Mouse (Mus musculus) left cerebral cortex, postnatal 4 days (tissue): ENCODE data around the gene Camkk1. TPM values are rescaled to one million over a fixed set of nuclear protein-coding genes. Genes with fewer than 3 reads are reported as not detected.

Source experiments
- total RNA-seq, 2 experiments: library from RNA; stranded (reverse); gene quantifications; 2 replicates each; pipeline ENCODE4 v1.2.3; 2021

Camkk1 gene
- total RNA-seq, 2 experiments from 2014 or later: 28.7 to 30.5 TPM

Other genes with a start within 250 kb of the Camkk1 start
- gene Cyb5d2, start 222.9 kb upstream of the Camkk1 start, total RNA-seq: 1 to 10 TPM; 6.5 to 7.3 TPM
- gene Zzef1, start 222.8 kb upstream of the Camkk1 start, total RNA-seq: 10 to 100 TPM; 56.1 to 57.1 TPM
- gene Atp2a3, start 57.8 kb upstream of the Camkk1 start, total RNA-seq: 1 to 10 TPM; 2.3 to 2.5 TPM
- under 1 TPM; 0.28 to 0.50 TPM for gene P2rx1, start 19.9 kb upstream of the Camkk1 start, total RNA-seq
- 10 to 100 TPM; 10.4 to 10.7 TPM for gene Ncbp3, start 28.8 kb downstream of the Camkk1 start, total RNA-seq
- not detected for gene Itgae, start 71.6 kb downstream of the Camkk1 start, total RNA-seq
- 1 to 10 TPM; 1.6 TPM for gene Haspin, start 119.3 kb downstream of the Camkk1 start, total RNA-seq
- 1 to 10 TPM in 1 of 2 experiments, under 1 TPM in 1; 0.72 to 1.0 TPM for gene P2rx5, start 141.4 kb downstream of the Camkk1 start, total RNA-seq
- 10 to 100 TPM; 59.8 to 64.3 TPM for gene Emc6, start 158.0 kb downstream of the Camkk1 start, total RNA-seq
- 10 to 100 TPM; 42.2 to 42.5 TPM for gene Tax1bp3, start 158.1 kb downstream of the Camkk1 start, total RNA-seq
- gene Ctns, start 180.0 kb downstream of the Camkk1 start, total RNA-seq: 10 to 100 TPM; 17.7 to 21.1 TPM
- gene Shpk, start 180.5 kb downstream of the Camkk1 start, total RNA-seq: 1 to 10 TPM; 1.1 to 1.2 TPM
- gene Trpv1, start 215.3 kb downstream of the Camkk1 start, total RNA-seq: under 1 TPM; 0.46 to 0.82 TPM
- under 1 TPM; 0.46 to 0.66 TPM for gene Trpv3, start 248.4 kb downstream of the Camkk1 start, total RNA-seq